Mouse (Mus musculus): ENCODE measurements at regions not wholly inside any gene's neighbourhood (a gene's known extent, or its start where the extent isn't known, plus 50 kb on each side); places are given as distances from the start of the nearest gene placed in this dataset.

DNA sequence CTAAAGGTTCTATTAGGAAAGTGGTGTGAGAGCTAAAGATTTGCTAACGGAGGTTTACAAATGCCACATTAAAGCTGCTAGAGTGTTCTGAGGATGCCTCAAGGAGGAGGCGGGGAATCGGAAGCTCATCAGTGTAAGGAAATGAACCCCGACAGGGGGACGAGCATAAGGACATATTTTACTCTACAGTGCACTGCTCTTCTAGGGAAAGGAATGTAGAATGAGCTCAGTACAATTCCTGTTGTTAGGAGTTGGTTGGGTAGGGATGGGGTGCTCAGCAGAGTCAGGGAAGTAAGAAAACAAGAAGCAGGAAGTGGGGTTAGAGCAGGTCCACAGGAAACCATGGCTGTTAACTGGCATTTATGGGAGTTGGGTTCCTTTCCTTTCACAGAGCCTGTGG, 54.6 kb downstream of the Mex3b start:
- no peak for DNase-seq

DNA sequence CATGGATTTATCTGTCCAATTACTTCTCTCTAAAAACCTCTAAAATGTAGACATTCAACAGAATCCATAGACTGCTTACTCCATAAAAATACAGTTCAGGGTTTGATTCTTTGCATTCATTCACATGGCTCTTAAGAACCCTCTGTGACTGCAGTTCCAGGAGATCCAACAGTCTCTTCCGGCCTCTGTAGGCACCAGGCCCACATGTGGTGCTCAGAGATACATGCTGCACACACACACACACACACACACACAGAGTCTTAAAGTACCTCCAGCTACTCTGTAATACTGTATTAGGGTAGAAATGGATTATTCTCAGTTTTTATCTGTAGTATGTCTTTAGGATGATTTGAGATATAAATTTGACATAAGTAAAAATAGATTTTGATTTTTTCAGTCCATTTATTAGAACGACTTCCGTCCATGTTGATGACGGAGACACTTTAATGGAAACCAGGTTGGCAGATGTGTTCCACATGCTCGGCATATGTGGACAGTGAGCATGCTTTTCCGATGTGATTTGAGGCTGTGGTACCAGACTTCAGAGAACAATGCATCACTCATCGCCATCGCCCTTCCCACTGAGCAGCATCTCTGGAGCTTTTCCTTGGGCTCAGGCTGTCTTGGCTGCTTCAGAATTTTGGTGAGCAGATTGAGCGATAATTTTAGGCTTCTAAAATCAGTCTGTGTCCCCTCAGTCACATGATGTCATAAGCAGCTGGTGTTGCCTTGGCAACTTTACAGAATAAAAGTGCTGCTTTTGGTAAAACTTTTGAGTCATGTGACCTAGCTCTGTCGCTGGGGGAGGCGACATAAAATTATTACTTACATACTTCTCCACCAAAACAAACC, 56.3 kb downstream of the Mex3b start:
- DNase-seq, result peak; percentile 28

DNA sequence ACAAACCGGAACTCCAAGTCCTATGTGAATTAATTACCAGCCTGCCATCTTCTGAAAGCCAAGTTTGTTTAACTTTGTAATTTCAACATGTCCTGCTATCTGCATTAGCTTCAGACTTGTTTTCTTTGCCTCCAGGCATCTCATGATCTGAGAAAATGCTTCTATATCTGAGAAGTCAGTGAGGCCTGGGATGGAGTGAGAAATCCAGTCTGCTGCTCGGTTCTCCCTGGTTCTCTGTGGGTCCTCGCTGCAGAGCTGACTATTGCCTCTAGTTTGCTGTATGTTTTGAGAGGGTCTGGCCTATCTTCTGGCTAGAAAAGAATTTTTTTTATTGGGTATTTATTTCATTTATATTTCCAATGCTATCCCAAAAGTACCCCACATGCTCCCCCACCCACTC, 57.0 kb downstream of the Mex3b start:
- no peak for DNase-seq

DNA sequence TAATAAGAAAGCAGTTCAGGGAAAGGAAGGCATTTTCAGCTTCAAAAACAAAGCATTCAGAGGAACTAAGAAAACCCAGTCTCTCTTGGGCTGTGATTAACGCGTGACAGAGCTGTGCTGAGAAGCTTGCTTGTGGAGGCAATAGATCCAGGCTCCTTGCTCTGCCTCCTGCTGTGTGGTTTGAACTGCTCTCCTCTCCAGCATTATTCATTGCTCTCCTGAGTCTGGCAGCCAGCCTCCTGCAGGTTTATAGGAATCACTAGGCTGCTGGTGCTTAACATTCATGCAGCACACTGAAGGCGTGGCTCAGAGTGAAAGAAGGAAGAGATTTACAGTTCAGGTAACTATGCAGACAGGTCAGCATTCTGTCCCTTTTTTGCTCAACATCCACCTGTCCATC, 71.2 kb downstream of the Mex3b start:
- no peak for DNase-seq

DNA sequence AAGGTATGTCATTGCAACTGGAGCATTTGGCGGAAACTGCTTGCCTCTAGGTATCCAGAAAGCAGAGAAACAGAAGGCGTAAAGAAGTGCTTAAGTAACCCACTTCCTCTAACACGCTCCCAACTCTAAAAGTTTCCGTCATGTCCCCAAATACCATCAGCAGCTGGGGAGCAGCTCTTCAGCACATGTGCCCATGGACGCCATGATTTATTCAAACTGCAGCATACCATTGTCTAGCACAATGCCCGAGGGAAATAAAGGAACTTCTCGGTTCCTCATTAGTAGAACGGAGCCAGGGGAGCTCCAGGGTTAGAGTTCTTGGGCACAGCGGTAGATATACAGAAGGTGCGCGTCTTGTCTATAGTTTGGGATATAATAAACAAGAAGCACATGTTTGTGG, 72.4 kb downstream of the Mex3b start:
- DNase-seq, result no peak

DNA sequence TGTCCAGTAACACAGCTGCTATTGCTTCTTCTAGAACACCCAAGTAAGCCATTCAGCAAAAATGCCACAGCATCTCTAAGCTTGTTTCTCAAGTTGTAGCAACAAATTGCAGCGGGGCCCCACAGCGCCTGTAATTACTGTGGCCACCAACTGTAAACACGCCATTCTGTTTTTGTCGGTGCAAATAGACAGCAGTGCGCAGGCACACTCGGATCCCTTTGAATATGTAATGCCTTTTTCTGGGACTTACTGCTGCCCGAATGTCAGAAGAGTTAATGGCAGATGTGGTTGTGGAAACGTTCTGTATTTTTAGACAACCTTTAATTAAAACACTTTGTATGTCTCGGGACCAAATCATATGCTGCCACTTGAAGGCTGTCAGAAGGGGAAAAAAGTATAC, 76.2 kb downstream of the Mex3b start:
- peak; percentile 33 for DNase-seq

DNA sequence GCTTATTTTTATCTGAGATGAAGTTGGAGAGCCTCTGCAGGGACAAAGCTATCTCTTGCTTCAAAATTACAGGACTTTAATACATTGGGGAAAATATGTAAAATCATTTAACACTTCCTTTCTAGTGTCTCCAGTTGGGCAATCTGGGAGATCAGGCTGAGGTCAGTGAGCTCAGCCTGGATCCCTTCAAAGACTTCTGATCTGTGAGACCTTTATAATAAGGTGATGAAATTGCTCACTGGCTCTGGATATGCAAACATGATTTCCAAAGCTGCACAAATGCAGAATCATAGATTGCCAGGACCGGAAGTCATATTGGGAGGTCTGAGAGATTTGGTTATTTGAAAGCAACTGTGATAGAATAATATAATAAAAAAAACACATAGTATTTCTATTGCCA, 76.7 kb downstream of the Mex3b start:
- no peak for DNase-seq

DNA sequence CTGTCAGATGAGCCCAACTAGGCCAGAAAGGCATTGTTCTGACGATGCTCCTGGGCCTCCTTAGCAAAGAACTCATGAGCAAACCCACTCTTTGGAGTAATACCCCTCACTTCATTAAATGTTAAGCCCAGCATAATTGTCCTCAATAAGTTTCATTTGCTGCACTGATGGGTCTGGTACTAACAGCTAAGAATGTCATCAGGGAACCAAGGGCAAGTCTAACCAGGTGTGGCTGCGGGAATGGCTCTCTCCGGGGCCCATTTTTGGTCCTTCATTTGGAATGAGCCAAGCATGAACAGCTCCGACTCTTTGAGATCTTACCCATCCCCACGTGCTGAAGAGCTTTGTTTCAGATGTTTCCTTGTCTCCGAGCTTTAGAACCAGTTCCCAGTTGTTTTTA, 82.2 kb downstream of the Mex3b start:
- DNase-seq, result no peak

DNA sequence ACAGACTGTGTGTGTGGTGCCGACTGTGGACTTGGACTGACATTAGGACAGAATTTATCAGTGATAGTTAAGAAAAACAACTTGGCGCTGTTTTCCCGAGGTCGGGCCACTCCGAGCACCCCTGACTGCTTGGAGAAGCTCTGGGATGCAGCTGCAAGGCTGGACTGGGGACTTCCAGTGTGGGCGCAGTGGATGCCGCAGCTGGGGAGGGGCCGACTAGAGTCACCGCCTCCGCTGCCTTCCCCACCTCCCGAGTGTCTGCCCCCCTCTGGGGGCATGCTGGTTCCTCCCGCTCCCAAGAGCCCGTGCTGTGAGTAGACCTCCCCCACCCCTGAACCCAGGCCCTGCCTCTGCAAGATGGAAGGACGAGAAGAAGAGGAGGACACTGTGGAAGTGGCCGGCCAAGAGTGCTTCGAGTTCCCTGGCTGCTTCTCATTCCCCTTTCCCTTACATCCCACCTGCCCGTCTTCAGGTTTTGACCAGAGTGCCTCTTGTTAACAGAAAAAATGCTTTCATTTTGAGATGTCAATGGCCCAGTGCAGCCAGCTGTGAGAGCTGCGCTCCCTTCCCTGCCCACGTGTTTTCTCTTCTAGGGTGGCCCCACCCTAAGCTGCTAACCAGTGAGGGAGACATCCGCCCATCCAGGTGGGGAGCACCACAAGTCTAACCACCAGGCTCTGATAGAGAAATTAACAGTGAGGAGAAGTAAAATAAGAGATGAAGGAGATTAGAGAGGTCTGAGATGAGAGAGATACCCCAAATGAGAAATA, 90.3 kb downstream of the Mex3b start:
- peak; percentile 14 for DNase-seq

DNA sequence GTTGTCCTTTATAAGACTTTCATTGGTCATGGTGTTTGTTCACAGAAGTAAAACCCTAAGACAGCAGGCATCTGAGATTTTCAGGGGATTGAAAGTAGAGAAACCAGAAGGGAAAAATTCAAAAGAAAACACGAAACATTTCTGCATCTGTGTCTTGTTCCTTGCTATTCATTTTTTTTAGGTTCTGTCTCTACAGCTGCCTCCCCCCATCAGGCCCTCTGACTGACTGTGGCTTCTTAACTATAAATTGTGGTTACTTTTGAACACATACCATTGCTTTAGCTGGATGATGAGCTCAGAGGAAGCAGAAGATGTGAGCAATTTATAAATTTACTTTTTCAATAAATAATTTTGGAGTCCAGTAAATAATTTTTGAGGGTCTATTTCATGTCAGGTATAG, 103.5 kb downstream of the Mex3b start:
- no peak for DNase-seq

DNA sequence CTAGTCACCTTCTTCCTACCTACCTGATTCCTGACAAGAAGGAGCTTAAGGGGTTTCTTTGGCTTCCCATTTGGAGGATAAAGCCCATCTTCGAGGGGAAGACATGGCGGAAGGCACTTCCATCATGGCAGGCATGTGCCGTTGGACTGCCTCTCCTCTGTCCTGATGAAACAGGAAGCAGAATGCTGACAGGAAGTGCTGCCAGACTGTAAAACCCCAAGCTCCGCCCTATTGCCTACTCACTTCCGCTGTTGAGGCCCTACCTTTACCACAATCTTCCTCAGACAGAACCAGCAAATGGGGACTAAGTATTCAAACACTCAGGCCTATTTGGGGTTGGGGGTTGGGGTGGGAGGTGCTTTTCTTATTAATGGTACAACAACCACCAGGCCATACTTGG, 104.1 kb downstream of the Mex3b start:
- DNase-seq, result no peak

DNA sequence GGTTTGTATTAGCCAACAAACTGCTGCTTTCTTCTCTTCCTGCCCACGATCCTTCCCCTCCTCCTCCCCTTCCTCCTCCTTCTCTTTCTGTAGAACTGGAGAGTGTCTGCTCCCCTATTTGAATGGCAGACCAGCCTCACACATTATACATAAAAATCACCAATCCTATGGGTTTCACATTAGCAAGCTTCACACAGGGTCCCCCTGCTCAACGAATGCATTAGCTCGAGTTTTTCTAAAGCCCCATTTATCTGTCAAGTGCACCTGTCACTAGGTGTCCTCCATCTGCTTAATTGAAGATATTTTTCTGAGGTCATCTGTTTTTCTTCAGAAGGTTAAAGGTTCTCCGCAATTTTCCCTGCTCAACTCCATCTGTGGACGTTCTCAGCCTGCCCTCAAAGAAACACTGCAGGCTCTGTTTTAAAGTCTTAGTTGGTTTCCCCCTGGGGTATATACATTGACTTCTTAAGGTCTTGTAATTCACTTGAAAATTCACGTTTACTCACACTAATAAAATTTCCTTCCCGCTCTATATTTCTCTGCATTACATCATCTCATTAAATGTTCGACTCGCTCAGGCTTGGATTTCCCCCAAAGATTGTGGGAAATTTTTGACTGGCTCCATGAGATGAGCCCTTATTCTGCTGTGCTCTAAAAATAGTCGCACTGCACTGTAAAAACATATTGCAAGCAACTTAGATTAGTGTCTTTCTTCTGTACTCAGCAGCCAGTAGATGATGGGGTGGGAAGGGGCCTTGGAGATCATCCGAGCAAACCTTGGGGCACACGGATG, 105.3 kb downstream of the Mex3b start:
- DNase-seq, result no peak

DNA sequence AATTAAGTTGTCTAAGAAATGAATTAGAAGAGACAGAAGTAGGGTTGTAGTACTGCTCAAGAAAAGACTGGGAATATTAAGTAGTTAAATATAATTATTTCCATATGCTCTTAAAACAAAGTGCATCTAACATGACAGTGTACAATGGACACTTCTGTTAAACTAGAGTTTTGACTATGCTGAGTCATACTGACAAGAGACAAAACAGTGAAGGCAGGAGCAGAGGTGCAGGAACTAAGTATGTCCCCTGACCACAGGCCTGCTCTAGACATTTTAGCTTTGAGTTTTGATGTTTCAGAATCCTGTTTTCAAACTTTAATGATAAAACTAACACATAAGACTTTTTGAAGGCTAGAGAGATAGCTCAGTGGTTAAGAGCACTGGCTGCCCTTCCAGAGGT, 123.6 kb downstream of the Mex3b start:
- no peak for DNase-seq

DNA sequence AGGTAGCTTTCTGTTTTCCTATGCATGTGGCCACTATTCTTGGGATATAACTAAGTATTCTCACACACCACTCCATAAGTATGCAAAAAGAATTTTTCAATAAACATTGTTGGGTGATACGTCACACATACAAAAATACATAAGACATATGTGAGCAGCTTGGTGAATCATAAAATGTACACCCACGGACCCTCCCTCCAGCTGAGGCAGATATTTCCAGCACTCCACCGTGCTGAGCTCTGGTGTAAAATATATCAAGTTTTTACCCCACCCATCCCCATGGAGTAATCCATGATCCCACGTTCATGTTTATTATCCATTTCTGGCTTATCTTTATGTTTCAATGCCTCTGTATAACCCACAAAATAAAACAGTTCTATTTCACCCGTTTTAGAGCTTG, 126.0 kb downstream of the Mex3b start:
- no peak for DNase-seq

DNA sequence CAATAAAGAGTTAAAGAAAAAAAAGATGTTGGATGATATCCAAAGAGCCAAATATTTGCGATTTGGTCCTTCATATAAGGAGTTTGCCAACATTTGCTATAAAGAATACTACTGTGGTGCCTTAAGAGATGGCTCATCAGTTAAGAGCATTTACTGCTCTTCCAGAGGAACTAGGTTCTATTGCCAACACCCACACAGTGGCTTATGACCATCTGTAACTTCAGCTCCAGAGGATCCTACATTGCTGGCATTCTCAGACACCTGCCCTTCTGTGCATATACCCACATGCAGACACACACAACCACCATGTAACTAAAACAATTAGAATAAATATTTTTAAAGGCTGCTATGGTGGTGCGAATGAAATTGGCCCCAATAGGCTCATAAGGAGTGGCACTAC, 131.7 kb downstream of the Mex3b start:
- no peak for DNase-seq

DNA sequence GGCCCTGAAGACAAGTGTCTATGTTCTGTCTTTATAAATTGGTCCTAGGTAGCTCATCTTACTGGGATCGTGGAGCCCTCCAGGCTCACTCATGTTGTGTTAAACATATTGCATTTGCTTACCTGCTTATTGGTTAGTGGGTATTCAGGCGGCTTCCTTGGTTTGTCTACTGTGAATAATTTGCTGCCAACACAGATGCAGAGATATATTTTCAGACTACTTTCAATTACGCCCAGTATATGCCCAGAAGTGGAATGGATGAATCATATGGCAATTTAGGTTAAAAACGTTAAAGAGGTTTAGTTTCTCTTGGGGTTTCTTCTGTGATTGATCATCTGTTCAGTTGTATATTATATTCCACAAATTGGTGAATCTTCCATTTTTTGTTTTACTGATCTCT, 140.4 kb downstream of the Mex3b start:
- no peak for DNase-seq

DNA sequence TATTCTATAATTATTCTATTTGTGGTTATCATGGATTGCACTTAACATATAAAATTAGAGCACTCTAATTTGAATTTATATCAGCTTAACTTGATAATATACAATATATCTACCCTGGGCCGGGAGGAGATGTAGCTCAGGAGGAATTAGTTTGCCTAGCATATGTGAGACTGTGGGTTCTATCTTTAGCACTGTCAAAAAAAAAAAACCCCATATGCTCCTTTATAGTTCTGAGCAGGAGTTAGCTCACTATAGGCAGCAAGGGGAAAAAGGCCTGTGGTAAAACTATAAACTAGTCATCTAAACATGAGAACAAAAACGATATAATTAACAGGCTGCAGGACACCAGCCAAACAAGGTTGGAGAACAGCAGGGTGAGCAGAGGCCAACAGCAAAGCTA, 145.0 kb downstream of the Mex3b start:
- no peak for DNase-seq

DNA sequence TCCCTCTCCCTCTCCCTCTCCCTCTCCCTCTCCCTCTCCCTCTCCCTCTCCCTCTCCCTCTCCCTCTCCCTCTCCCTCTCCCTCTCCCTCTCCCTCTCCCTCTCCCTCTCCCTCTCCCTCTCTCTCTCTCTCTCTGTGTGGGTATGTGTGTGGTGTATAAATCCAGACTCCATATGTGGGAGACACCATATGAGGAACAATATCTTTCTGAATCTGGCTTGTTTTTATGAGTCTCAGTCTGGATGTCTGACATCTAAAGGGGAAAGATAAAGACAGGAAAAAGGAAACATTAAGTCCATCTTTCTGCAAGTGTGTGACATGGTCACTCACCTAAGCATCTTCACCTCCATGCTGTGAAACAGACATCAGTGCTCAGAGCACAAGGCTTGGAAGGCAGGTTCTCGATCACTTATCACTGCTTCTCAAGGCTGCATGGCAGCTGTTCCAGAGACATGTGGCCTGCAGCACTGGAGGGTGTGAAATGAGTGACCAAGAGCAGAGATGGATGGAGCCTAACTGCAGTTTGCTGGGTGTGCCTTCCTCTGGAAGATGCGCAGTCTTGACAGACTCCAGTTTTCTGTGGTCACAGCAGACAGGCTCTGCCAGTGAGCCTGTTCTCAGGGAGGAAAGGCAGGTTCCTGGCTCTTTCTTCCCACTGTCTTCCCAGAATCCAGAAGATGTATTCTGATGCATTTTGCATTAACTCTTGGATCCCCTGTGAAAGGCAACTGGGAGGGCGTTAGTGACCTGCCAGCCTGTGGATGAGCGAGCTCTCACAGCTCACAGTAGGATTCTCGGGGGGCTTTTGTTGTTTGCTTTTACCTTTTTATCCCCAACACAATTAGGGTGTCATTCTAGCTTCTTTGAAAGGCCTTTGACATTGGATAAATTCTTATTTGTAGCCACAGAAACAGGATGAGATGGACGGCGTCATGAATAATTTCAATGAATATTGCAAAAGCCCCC, 147.9 kb downstream of the Mex3b start:
- DNase-seq, result no peak

DNA sequence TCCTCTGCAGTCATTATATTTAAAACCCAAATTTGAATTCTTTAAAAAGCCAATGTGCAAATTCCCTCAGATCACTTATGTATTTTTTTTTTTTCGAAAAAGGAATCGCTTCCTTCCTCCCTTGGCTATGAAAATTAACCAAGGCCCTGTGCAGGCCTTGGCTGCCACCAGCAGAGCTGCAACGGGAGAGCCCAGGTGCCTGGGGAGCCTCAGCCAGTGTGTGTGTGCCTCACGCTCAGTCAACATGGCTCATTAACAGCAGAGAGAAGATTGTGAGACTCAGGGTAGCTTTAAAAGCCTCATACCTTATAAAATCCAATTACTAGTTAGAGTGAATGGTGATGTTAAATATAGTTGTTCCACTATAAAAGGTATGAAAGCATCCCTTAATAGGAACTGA, 148.6 kb downstream of the Mex3b start:
- no peak for DNase-seq

DNA sequence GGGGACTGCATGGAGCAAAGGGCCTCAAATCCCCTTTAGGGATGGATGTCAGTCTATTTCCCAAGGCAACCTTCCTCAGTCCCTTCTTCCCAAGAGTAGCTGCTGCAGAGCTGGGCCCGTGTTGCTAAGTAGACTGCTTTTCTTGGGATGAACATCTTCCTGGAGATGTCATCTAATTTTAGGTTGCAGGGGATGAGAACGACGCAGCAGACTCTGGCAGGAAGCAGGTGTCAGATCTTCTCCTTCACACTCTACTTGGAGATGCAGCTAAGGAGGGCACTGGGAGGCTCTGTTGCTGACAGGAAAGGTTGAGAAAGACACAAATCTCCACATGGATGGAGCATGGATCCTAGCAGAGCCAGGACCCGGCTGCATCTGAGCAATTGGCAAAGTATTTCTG, 149.4 kb downstream of the Mex3b start:
- no peak for DNase-seq

DNA sequence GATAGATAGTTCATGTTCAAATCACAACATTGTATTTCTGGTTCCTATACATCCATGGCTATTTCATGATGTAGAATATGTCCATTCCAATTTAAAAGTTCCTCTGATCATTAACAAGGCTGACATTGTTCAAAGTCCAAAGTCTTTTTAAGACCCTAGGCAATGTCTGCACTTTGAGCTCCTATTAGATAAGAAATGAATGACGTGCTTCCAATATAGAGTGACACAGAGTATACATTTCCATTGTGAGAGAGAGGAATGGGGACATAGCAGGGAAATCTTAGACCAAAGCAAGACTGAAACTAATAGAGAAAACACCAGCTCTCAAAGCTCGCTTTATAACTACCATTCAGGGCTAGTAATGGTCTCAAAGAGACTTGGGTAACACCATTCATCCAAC, 153.5 kb downstream of the Mex3b start:
- DNase-seq, result no peak

DNA sequence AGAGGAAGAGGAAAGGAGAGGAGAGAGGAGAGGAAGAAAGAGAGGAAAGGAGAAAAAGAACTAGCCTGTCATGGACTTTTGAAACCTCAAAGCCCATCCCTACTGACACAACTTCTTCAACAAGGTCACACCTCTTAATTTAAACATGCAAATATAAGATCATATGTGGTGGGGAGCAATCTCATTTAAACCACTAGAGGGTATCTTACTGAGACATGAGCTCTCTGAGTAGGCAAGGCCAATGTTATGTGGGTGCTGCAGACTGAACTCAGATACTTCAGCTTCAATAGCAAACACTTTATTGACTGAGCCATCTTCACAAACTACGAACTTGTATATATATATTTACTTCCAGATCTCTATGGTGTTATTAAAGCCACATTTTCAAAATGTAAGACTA, 156.9 kb downstream of the Mex3b start:
- DNase-seq, result no peak

DNA sequence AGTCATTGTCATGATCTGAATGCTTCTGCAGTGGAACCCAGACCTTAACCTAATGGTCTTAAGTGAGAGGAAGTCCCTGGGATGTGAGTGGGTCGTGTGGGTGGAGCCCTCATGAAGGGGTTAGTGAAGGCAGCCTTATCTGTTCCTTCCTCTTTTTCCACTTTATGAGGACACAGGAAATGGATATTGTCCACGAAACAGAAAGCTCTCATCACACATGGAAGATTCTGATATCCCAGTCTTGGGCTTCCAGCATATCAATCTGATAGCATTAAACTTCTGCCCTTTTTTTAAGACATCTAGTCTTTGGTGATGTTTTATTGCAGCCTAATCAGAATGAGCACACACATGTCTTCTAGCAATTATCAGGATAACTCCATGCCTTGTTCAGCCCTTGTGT, 164.0 kb downstream of the Mex3b start:
- no peak for DNase-seq

Measured in lung, postnatal 10 days (tissue).